Mouse (Mus musculus) kidney, postnatal 0 days (tissue): ENCODE data around the gene Wdr77. TPM values are rescaled to one million over a fixed set of nuclear protein-coding genes. Genes with fewer than 3 reads are reported as not detected.
"Not testable (repeated sequence)": the region's sequence is repeated elsewhere in the genome, so short reads cannot be mapped to it uniquely, and the experiment has no call there.

Experiments
- ATAC-seq: fragments of 200-750 bp; cut with Nextera tagmentation; replicated peaks from 2 replicates; pipeline ENCODE4 v1.8.0; 2017; ENCODE audit warnings: low read depth, moderate number of reproducible peaks, moderate TSS enrichment, moderate library complexity; ENCODE audit not compliant: low FRiP score
- DNase-seq: peaks from one replicate; pipeline ENCODE4 v3.0.0-alpha.2; 2016; ENCODE audit warnings: low spot score
- H3K27ac ChIP-seq: fragments of 300-500 bp; sonication (generic); 2 replicates; pipeline ENCODE4 v1.5.1; 2014; ENCODE audit warnings: mild to moderate bottlenecking
- H3K27me3 ChIP-seq: fragments of 300-500 bp; sonication (generic); 2 replicates; pipeline ENCODE4 v1.6.1; 2014; ENCODE audit warnings: low read length, mixed read lengths; ENCODE audit not compliant: insufficient read depth
- H3K36me3 ChIP-seq: fragments of 300-500 bp; sonication (generic); 2 replicates; pipeline ENCODE4 v1.6.1; 2014; ENCODE audit warnings: low read length, mixed read lengths; ENCODE audit not compliant: insufficient read depth
- H3K4me1 ChIP-seq: fragments of 300-500 bp; sonication (generic); replicated peaks from 2 replicates; pipeline ENCODE4 v1.6.1; 2014; ENCODE audit warnings: antibody characterized with exemption, low read length, mixed read lengths; ENCODE audit not compliant: insufficient read depth
- H3K4me2 ChIP-seq: fragments of 300-500 bp; sonication (generic); 2 replicates; pipeline ENCODE4 v1.6.1; 2014; ENCODE audit warnings: mild to moderate bottlenecking, low read length, moderate library complexity, mixed read lengths
- H3K4me3 ChIP-seq: fragments of 300-500 bp; sonication (generic); replicated peaks from 2 replicates; pipeline ENCODE4 v1.5.1; 2014; ENCODE audit warnings: low read depth, low read length
- H3K9ac ChIP-seq: fragments of 300-500 bp; sonication (generic); 2 replicates; pipeline ENCODE4 v1.6.1; 2014; ENCODE audit warnings: low read depth, low read length
- H3K9me3 ChIP-seq: fragments of 300-500 bp; sonication (generic); replicated peaks from 2 replicates; pipeline ENCODE4 v1.6.1; 2016; ENCODE audit warnings: low read length, inconsistent platforms, mixed read lengths
- CTCF ChIP-seq: IDR thresholded peaks from 2 replicates; pipeline ENCODE4 v1.5.1; 2016; ENCODE audit warnings: antibody characterized with exemption, low read depth, mild to moderate bottlenecking, moderate library complexity
- WGBS: fragments of 180-500 bp; shearing (Covaris S2); extraction: QIAGEN DNeasy Blood & Tissue Kit; methylation state at CpG from one replicate; pipeline ENCODE4 v1.1.7; 2014; 5-methylcytosine and 5-hydroxymethylcytosine counted together
- polyA plus RNA-seq: library from polyadenylated mRNA; unstranded; fragments of >200 nt; fragmentation: Nextera tagmentation; extraction: Ambion mirVana; gene quantifications from 2 replicates; pipeline ENCODE4 v1.2.1, GENCODE M21; 2015

Gene Wdr77
- polyA plus RNA-seq, 1 experiment from 2014 or later = 98.2 TPM

DNA sequence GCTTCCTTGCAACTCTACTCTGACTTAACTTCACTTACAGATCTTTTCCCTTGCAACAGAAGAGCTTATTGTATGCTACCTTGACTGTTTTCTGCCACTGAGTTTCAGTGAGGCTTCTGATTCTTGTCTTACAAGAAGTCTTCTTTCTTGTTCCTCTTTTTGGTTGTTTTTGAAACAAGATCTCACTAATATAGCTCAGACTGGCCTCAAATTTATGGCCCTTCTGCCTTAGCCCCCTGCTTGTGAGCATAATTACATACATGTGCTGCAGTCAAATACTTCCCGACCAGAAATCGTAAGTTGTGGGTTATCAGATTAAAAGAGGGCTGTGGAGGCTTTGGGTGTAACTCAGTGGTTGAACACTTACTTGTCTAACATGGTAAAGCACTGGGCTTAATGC is 35.6 kb downstream of the Wdr77 start:
- no peak overlapping the region for H3K4me2 ChIP-seq
- no peak overlapping the region for H3K9ac ChIP-seq
- H3K27ac ChIP-seq = no peak overlapping the region
- H3K4me1 ChIP-seq = no peaks in the 10 kb centered on the region
- no peaks in the 10 kb centered on the region for H3K9me3 ChIP-seq
- no peaks in the 10 kb centered on the region for H3K36me3 ChIP-seq
- H3K4me3 ChIP-seq = no peak overlapping the region
- DNase-seq (no peak), ATAC-seq (no peak)
- 27% methylated on average over 2 of the region's 2 CpGs for WGBS
- H3K27me3 ChIP-seq = no peaks in the 10 kb centered on the region
- TF ChIP-seq CTCF = no peak

DNA sequence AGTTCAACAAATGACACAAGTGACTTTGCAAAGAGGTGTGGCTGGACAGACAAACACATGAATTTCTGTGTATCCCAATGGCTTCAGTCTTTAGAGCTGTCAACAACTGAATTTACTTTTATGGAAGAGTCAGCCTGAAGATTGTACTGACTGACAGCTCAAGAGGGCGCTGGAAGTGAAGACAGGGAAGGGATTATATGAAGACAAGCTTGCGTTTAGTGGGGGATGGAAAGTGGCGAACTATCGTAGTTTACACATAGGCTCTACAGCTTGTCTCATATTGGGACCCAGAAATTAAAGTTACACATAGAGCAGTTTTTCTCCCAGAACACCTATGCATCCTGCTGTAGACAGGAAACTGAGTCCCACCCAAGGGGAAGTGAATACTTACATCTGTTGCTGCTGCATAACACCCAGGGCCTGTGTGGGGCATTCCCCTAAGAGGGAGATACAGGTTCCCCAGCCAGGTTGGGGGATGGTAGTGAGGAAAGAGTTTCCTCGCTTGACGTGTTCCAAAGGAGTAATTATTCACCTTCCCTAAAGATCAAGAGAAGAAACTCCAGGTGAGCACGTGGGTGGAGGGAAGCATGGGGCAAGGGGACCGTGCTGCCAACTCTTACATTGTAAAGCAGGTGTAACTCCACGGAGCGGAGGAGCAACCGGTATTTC is 41.7 kb downstream of the Wdr77 start:
- 17% methylated on average over 11 of the region's 11 CpGs for WGBS
- no peaks in the 10 kb centered on the region for H3K9me3 ChIP-seq
- TF ChIP-seq CTCF = no peak
- H3K9ac ChIP-seq = no peak overlapping the region
- no peak overlapping the region for H3K27ac ChIP-seq
- no peaks in the 10 kb centered on the region for H3K27me3 ChIP-seq
- no peaks in the 10 kb centered on the region for H3K36me3 ChIP-seq
- peak overlapping the region; percentile 31 for H3K4me2 ChIP-seq
- H3K4me3 ChIP-seq = no peak overlapping the region
- no peak for DNase-seq
- no peaks in the 10 kb centered on the region for H3K4me1 ChIP-seq
- peak; percentile 59; the same call in 1 of the 2 replicates for ATAC-seq

DNA sequence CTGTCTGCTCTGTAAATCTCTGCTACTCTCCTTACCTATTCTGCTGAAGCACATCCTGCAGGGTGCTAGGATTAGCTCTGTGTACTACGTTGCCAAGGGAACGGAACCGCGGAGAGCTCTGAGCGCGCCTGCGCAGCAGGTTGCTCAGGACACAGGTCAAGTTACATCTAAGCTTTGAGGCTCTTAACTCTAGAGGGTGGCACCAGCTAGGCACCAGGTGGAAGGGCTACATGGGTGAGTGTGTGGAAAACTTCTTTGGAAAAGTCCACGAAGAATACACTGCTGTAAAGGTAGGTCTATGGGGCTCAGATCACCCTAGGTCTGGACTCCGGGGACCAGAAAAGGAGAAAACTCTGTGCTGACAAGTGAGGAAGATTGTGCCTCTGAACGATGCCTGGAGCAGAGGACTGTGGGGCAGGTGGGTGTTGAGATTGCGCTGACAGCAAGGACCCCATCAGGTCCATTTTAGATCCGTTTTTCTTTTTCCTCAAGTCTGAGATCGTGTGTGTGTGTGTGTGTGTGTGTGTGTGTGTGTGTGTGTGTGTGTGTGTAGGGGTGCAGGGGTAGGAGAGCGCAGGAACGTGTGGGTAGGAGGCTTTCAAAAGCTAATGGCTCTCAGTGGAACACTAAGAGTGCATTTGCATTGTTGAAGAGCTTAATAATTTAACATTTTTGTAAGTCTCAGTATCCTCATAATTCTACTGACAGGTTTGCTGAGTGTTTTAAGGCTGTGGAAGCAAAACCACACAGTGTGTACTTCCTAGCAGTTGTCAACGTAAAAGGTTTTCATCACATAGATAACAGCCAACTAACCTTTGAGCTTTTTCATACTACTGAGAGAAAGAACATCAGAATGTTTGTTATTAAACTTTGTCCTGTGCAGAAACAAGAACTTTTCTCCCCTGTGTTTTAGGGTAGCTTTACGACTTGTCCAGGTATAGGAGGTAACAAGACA is 42.5 kb downstream of the Wdr77 start:
- Histone ChIP-seq H3K27ac (no peak overlapping the region), H3K36me3 (no peaks in the 10 kb centered on the region), H3K4me2 (peak overlapping the region; percentile 31), H3K4me1 (no peaks in the 10 kb centered on the region), H3K4me3 (no peak overlapping the region), H3K27me3 (no peaks in the 10 kb centered on the region), H3K9ac (no peak overlapping the region), H3K9me3 (no peaks in the 10 kb centered on the region)
- ATAC-seq = peak; percentile 95
- peak; percentile 73 for DNase-seq
- 22% methylated on average over 16 of the region's 17 CpGs for WGBS
- TF ChIP-seq CTCF = no peak

DNA sequence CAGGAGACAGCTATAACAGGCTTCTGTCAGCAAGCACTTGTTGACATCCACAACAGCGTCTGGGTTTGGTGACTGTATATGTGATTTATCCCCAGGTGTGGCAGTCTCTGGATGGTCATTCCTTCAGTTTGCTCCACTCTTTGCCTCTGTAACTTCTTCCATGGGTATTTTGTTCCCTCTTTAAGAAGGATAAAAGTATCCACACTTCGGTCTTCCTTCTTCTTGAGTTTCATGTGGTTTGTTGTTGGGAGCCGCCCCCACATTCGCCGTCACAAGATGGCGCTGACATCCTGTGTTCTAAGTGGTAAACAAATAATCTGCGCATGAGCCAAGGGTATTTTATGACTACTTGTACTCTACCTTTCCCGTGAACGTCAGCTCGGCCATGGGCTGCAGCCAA is 44.2 kb downstream of the Wdr77 start:
- H3K27ac ChIP-seq, DNase-seq, ATAC-seq, H3K9ac ChIP-seq, H3K4me1 ChIP-seq, H3K27me3 ChIP-seq, H3K36me3 ChIP-seq, H3K9me3 ChIP-seq, H3K4me2 ChIP-seq, H3K4me3 ChIP-seq: not testable (repeated sequence)
- whole genome bisulfite sequencing = 59% methylated on average over 10 of the region's 10 CpGs

DNA sequence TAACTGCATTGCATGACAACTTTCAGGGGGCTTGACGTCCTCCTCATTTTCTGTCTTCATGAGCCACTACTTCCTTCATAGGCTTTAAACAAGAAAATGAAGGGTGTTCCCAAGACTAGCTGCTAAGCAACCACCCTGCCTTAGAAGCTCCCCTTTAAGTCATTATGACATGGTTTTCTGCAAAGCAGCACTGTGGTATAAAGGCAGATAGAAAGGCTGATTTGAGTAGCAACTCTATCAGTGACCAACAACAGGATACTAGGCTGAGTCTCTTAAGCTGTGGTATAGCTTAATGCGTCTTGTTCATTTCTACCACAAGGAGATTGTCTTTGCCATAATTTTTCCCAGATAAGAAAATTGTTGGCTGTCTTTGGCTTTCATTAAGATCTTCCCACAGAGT is 55.4 kb downstream of the Wdr77 start, which contains the start of gene Pifo:
Gene Pifo (minus strand): TSS at position 101 of the 400 bp plus-strand sequence.
- 87% methylated on average over 2 of the region's 2 CpGs for WGBS
- no peak for TF ChIP-seq CTCF
- H3K36me3 ChIP-seq = no peaks in the 10 kb centered on the region

More for the DNA sequence above, 55.4 kb downstream of the Wdr77 start, which contains the start of gene Pifo:
- no peak for ATAC-seq
- Histone ChIP-seq H3K9me3 (no peaks in the 10 kb centered on the region), H3K4me3 (no peak within 1 kb of the TSS), H3K4me2 (no peak within 1 kb of the TSS), H3K27me3 (no peaks in the 10 kb centered on the region), H3K27ac (no peak within 1 kb of the TSS), H3K4me1 (no peaks in the 10 kb centered on the region), H3K9ac (no peak within 1 kb of the TSS)
- DNase-seq = no peak

Other genes starting within 250 kb of the Wdr77 start
- gene Rap1a, start 158.0 kb upstream of the Wdr77 start, polyA plus RNA-seq = 111 and 123 TPM in 2 replicates
- 0.10 and 0.12 TPM in 2 replicates for gene Adora3, start 88.5 kb upstream of the Wdr77 start, polyA plus RNA-seq
- 0.18 TPM in 1 of 2 replicates, not detected in the other for gene Tmigd3, start 88.5 kb upstream of the Wdr77 start, polyA plus RNA-seq
- gene I830077J02Rik, start 26.7 kb upstream of the Wdr77 start, polyA plus RNA-seq = 0.24 and 0.31 TPM in 2 replicates
- gene Atp5f1, start 730 bp downstream of the Wdr77 start, polyA plus RNA-seq = 756 and 779 TPM in 2 replicates
- 0.86 and 0.91 TPM in 2 replicates for gene Ovgp1, start 14.3 kb downstream of the Wdr77 start, polyA plus RNA-seq
- 0.13 and 0.41 TPM in 2 replicates for gene Pifo, start 55.3 kb downstream of the Wdr77 start, polyA plus RNA-seq
- gene Chil5, start 73.4 kb downstream of the Wdr77 start, polyA plus RNA-seq = 0.12 TPM in 1 of 2 replicates, not detected in the other
- gene Chia1, start 153.9 kb downstream of the Wdr77 start, polyA plus RNA-seq = 0.20 and 0.49 TPM in 2 replicates
- 0.67 and 1.3 TPM in 2 replicates for gene Chil3, start 208.2 kb downstream of the Wdr77 start, polyA plus RNA-seq